Mouse (Mus musculus) 3T3-L1 (cell line): ENCODE measurements around the gene Opa1.
A peak's percentile ranks its signal among the peaks of the same experiment; 100 is the strongest.

Experiments used
- DNase-seq: peaks from one replicate; pipeline ENCODE4 v3.0.0-alpha.2; 2015; ENCODE audit warnings: low read depth, low spot score

Gene Opa1

DNA sequence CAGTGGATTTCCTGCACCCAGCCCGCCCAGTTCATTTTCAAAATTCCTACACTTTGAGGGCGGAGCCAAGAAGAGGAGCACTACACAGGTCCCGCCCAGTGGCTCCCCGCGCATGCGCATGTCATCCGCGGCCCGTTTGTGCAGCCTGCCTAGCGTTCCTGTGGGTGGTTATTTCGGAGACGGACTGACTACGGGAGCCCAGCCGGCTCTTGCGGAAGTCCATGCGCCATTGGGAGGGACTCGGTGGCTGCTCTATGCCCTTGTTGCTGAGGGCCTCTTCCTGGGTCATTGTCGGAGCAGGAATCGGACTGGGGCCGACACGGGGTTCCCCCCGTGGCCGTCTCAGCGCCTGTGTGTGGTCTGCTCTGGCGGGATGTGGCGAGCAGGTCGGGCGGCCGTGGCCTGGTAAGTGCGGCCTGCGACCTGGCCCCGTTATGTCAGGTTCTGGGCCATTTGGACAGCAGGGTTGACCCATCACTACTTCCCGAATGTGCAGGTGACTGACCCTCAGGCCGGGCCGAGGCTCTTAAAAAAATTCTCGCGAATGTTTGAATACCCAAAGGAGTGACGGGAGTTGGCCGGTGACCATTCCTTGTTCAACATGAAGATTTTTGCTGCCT lies at the start of gene Opa1:
Opa1 (plus strand) TSS at position 168 of the 620 bp plus-strand sequence.
- DNase-seq: peak; percentile 98

- no peak for DNase-seq
Observed at GRCm38 (mm10) chr16:29533641-29534040, 45.5 kb upstream of the Opa1 start.

DNA sequence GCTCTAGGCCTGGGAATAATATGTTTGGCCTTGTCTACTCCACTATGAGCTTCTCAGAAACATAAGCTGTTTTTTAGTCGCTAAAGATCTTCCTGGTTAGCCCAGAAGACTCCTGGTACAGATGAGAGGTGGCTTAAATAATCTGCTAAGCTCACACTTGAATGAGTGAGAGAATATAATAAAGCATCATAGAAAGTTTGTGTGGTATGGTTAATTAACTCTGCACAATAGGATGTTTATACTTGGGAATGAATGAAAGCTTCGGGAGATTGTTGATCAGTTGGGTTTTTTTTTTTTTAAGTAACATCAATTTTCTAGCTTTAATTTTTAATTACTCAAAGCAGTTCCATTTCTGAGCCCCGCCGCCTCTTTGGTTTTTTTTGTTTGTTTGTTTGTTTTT lies 43.3 kb upstream of the Opa1 start:
- no peak for DNase-seq

DNA sequence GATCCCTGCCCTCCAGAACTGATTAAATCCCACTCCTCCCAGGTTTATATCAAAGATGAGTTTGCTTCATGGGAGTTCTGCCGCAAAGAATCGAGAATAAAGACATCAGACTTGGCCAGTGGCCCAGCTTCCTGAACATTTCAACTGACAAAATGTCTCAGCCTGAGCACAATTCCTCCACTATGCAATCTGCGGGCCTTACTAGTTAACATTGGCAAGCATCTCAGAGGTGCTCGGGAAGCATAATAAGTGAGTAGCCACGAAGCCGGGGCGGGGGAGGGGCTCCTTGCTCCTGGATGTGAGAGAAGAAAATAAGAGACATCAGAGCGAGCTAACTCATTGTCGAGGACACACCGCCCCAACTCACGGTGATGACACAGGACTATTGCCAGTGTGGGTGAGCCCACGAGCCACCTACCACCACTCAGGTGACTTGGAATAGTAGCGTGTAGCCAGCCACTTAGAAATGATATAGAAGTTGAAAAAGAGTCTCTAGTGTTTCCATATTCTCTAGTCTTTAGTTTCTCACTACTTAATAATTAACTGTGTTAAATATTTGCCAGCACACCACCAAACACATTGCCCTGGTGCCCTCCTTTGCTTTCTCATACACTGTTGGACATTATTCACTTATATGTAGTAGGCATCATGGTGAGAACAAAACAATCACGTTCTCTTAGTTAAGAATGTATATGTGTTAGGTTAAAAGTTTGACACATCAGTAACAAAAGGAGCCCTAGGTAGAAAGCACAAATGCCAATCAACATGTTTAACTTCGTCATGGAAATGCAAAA lies 42.5 kb upstream of the Opa1 start:
- DNase-seq: no peak

- DNase-seq: no peak
Observed at GRCm38 (mm10) chr16:29539906-29540305, 39.2 kb upstream of the Opa1 start.

GRCm38 (mm10) chr16:29541261-29541683 lies 37.9 kb upstream of the Opa1 start:
- no peak for DNase-seq

DNA sequence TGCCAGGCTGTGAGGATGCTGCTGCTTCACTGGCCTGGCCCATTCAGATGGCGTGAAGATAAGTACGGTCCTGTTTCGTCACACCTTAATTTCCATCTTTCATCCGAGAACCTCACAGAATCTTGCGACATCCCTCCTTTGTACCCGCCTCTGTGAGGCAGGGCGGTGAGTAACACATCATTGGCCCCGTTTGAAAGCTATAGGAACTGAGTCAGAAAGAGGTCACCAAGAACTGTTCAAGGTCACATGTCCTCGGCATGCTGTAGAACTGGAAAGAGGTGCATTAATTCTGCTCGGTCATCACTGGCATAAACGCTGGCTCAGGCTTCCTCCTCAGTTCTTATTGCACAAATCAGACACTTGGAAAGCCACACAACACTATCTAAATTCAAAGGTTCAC lies 34.3 kb upstream of the Opa1 start, which contains the start of gene Atp13a4:
Atp13a4 (minus strand) TSS at position 36 of the 400 bp plus-strand sequence.
- DNase-seq: no peak

DNA sequence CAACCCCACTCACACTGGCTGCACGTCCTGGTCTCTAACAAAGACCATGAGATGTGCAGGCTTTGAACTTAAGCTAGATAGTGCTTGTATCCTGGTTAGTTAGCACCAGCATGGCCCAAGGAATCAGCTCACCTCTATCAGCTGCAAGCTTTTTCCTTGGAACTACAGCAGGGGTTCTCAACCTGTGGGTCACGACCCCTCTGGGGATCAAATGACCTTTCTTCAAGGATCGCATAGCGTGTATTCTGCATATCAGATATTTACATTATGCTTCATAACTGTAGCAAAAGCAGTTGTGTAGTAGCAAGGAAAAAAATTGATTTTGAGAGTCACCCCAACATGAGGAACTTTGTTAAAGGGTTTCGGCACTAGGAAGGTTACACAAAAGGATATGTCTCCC lies 19.5 kb upstream of the Opa1 start:
- DNase-seq: no peak

DNA sequence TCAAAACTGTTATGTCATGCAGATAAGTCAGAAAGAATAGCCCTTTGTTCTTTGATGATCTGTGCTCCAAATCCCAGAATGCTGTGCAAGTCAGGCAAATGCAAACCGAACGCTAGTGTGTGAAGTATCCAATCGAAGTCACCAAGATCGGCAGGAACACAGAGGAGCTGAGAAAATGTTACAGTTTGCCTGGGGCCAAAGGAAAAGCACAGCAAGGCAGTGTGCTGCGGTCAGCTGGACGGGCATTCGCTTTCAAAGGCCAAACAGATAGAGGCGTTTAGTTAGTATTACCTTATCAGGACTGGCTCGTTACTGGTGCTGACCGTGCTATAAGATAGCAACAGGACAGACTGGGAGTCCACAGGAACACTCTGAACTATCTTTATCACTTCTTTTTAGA lies 18.7 kb upstream of the Opa1 start:
- DNase-seq: no peak

- DNase-seq: peak; percentile 86
Observed at GRCm38 (mm10) chr16:29560869-29561268, 18.3 kb upstream of the Opa1 start.

GRCm38 (mm10) chr16:29574013-29574412 lies 5.1 kb upstream of the Opa1 start:
- DNase-seq: no peak

- DNase-seq: peak; percentile 69
Observed at GRCm38 (mm10) chr16:29575620-29576019, 3.5 kb upstream of the Opa1 start.

- DNase-seq: peak; percentile 47
Observed at GRCm38 (mm10) chr16:29579787-29580176, 648 bp downstream of the Opa1 start.

DNA sequence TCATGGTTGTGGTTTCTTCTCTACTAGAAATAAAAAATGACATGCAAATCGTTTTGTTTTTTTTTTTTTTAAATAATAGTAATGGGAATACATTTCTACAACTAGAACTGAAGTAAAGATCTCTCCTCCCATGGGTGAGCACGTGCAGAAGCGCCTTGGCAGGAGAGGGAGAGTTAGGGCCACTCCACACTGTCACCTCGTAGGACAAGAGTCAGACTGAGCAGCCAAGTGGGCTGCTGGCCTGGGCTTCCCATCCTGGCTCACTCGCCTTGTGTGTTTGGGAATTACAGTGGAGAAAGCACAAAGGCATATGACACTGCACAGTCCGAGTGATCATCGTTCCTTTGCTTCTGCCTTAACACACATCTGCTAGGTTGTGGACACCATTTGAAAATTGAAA lies 13.0 kb downstream of the Opa1 start:
- no peak for DNase-seq

DNA sequence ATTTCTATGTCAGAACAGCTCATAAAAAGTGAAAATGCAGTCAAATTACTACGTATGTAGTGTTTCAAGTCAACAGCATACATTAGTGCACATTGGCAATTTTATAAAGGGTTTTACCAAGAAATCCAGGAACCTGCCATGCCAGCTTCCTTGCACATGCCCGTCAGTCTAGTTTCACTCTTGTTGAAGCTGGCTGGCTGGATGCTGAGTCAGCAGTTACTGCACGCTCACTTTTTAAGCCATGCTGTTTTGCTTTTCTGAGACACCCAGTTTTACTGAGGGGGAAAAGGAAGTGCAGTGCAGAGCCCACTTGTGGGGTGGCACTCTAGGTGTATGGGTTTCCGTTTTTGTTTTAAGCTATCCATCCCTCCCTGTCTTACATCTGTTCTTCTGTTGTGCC lies 18.0 kb downstream of the Opa1 start:
- no peak for DNase-seq

DNA sequence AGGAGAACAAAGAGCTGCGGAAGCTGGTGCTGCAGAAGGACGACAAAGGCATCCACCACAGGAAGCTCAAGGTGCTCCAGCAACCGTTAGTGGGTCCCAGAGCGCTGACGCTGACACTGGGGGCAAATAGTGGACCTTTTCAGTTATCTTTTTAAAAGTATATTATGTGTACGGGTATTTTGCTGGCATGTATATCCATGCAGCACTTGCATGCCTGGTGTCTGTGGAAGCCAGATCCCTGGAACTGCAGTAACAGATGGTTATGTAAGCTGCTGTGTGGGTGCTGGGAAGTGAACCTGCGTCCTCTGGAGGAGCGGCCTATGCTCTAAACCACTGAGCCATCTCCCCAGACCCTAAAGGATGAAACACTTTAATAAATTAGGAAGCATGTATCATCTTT lies 26.4 kb downstream of the Opa1 start:
- no peak for DNase-seq

- no peak for DNase-seq
Observed at GRCm38 (mm10) chr16:29607131-29607530, 28.0 kb downstream of the Opa1 start.

DNA sequence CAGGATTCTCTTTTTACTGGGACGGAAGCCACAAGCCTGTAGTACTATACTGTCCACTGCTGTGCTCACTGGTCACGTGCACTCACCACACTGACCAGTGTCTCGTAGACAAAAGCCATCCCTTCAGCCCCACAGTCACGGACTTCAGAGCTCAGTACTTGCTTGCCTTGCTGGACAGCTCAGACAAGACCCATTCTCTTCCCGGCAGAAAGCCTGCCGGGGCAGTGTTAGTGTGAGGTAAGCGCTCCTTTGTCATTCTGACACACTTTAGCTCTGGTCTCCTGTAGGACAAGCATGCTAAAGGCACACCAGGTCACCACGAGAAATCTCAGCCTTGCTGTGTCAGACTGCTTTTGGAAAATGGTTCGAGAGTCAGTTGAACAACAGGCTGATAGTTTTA lies 35.6 kb downstream of the Opa1 start:
- DNase-seq: no peak

DNA sequence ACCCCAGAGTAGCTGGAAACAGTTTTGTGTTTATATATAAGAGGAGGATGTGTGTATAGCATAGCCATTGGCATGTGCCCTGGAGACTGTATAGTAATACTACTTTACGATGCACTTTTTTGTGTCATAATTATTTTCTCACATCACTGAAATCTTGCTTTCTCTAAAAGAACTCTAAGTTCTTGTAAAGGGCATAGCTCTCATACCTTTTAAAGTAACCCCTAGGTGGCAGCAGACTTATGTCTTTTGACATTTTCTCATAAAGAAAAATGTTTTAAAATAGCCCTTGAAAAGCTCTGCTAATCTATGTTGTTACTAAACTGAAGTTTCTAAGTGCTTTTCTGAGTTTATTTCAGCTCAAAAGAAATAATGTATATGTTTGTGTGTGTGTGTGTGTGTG lies 49.9 kb downstream of the Opa1 start:
- peak; percentile 85 for DNase-seq

- DNase-seq: no peak
Observed at GRCm38 (mm10) chr16:29635780-29636179, 56.6 kb downstream of the Opa1 start.

- DNase-seq: no peak
Observed at GRCm38 (mm10) chr16:29642376-29642775, 63.2 kb downstream of the Opa1 start.

GRCm38 (mm10) chr16:29644871-29645270 lies 65.7 kb downstream of the Opa1 start:
- peak; percentile 10 for DNase-seq

GRCm38 (mm10) chr16:29646202-29646601 lies 67.1 kb downstream of the Opa1 start:
- DNase-seq: no peak
